Mouse (Mus musculus): ENCODE measurements around the gene Rbbp5.

Rbbp5 gene

DNA sequence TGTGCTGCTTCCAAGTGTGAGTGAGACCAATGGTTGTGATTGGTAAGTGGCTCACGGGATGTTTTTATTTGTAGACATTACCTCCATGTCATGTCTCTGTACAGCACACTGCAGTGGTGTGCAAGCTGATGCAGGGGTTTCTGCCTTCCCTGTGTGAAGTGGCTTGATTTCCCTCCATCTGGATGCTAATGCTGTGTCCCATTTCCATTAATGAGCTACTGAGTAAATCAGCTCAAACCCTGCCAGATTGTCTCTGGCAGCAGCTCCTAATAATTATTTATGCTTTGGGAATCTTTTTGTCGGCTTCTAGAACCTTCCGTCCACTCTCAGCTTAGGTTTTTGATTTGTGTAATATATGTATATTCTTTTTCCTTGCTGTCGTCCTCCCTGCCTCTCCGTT is 28.0 kb downstream of the Rbbp5 start:
- DNase-seq, result no peak

DNA sequence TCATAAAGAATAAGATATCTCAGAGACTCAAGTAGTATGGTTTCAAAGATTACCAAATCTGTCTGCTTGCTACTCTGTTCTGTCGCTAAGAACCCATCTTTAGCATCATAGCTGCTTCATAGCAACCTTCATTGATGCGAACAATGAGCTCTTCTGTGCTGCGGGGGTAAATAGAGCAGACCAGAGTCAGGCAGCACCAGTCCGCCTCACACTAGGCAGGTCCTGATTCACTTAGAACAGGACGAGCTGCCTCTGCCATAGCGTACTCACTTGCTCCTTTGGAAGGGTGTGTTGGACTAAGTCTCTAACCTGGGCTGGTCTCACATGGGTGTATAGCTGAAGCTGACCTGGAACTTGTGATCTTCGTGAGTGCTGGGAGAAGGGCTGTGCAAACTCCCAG is 28.9 kb downstream of the Rbbp5 start, which contains the start of gene Tmem81:
TSS of gene Tmem81 (plus strand) at position 173 of the 400 bp plus-strand sequence.
- DNase-seq, result no peak

DNA sequence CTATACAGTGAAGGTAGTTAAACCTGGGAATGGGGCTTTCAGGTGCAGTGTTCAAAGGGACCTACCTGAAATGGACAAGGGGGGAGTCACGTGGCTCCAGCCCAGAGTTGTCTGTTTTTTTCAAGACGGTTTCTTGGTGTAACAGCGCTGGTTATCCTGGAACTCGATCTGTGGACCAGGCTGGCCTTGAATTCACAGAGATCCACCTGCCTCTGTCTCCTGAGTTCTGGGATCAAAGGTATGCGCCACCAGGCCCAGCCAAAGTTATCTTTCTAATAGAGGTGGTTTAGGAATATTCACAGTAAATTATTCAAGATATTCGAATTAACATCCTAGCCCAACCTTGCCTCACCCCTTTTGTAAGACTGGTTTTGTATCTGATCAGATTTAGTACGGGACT is 29.5 kb downstream of the Rbbp5 start:
- no peak for DNase-seq

DNA sequence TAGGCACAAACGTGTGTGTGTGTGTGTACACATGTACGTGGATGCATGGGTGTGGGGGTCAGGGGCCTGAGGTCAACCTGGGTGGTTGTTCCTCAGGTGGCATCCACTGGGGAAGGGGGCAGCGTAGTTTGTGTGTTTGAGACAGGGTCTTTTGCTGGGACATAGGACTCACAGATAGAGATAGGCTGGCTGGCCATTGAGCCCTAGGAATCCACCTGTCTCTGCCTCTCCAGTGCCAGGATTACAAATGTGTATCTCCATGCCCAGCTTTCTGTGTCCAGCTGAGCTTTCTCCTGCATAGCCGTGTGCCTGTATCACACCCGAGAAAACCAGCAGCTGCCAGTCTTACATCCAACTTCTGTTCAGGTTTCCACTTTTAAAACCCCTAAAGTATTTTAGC is 32.6 kb downstream of the Rbbp5 start:
- DNase-seq, result no peak

DNA sequence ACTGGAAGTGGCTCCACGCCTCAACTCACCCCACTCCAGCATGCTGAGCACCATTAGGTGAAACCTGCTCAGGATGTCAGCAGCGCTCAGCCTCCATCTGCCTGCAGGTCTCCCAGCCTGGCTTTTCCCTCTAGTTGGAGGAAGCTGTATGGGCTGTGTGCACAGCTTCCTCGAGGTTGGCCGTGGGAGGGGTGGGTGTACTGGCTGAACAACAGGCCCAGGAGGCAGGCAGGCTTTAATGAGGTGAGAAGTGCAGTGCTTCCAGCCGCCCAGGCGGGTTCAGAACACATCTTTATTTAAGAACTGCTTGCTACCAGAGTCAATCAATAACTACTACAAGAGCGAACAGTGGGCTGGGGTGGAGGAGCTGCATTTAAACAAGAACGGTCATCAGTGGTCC is 34.4 kb downstream of the Rbbp5 start:
- DNase-seq, result no peak

DNA sequence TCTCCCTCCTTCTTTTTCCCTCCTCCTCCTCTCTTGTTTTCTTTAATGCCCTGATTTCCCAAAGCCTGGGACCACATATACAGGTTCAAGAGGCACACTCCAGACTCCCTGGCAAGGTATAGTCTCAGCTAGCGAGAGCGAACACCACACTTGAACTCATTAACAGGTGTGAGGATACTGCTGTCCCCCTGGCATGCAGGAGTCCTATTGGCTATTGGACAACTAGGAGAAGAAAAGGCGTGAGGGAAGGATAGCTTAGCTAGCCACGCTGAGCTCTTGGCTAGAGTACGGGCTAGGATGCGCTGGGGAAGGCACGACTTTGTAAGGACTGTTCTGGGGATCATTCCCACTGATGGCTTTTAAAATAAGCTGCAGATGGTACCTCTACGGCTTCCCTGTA is 34.9 kb downstream of the Rbbp5 start:
- DNase-seq, result no peak

DNA sequence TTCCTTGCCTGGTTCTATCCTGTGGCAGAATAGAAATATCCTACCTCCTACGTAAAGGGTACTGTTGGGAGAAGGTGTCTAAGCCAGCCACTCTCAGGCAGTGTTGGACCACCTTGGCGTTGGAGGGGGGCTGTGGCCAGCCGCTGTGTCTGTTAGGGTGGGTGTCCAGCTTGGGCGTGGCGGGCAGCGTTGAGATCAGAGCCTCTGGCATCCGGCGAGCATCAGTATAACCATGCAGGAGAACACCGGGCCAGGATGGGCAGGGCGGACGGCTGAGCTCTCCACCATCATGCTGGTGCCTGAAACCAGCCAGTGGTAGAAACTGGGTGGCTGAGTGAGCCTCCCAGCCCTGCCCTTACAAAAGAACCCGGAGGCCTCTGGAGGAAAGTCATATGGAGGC is 38.2 kb downstream of the Rbbp5 start:
- no peak for DNase-seq

DNA sequence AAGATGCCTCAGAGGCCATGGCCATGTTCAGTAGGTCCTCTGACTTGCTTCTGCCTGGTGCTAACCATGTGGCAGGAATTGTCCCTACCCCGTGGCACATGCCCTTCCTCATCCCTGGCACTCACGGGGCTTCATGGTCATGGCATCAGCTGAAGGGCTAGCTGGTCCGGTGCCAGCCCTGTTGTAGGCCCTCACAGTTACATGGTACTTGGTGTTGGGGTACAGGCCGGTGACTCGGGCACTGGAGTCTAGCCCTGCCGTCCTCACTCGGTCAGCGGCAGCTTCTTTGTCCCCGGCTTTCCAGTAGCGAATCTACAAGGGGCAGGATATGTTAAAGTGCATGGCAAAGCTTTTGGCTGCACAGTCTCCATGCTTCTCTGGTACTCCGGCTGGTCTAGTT is 39.6 kb downstream of the Rbbp5 start:
- no peak for DNase-seq

DNA sequence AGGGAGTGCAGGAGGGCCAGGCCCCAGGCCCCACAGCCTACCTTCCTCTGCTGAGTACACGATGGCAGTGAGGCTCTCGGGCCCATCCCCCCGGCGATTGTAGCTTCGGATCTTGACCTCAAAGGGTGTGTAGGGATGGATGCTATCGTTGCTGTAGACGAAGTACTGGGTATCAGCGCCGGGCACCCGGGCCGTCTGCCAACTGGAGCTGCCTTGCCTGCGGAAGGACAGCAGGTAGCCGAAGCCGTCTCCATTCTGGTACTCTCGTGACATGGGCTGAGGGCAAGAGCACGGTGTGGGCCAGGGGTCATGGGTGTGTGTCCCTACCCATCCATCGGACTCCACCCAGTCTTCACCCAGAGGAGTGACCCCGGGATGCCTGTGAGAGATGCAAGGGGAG is 41.5 kb downstream of the Rbbp5 start:
- no peak for DNase-seq

DNA sequence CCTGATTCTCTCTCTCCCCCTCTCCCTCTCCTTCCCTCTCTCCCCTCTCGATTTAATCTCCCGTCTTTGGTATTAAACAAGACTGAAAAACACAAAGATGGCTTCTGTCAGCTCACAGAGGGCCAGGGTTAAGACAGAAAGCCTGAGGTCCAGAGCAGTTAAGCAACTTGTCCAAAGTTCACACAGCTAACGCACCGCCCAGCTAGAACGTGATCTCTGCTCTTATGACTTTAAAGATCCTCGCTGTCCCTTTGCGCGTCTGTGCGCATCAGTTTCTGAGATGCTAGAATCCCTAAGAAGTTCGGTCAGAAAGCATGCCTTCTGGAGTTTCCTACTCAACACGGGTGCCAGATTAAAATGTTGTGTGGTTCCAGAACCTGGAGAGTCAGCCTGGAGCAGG is 42.6 kb downstream of the Rbbp5 start:
- DNase-seq, result no peak

DNA sequence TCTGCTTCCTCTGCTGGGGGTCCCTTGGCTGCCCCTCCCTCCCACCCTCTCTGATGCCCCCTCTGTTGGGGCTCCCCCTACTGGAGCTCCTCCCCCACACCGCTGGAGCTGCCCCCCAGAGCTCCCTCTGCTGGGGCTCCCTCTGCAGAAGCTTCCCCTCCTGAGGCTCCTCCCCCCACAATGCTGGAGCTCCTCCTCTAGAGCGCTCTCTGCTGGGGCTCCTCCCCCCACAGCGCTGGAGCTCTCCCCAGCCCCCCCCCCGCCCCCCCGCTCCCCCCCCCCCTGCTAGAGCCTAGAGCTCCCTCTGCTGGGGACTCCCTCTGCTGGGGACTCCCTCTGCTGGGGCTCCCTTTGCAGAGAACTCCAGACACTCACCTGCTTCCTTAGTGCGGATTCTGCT is 43.6 kb downstream of the Rbbp5 start:
- peak; percentile 74 for DNase-seq

DNA sequence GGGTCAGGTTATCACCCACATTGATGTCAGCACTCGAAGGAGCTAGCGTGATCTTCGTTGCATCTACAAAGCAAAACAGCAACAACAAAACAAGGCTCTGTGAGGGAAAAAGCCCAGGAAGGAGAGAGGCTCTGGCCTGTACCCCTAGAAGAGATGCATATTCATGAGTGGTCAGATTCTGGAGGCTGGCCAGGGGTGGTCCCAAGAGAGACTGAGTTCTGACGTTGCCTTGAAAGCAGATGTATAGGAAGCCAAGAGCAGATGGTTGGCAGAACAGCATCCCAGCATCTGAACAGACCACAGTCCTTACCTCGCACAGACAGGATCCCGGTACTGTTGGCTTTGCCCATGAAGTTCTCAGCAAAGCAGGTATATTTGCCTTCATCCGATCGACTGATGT is 45.9 kb downstream of the Rbbp5 start:
- no peak for DNase-seq

DNA sequence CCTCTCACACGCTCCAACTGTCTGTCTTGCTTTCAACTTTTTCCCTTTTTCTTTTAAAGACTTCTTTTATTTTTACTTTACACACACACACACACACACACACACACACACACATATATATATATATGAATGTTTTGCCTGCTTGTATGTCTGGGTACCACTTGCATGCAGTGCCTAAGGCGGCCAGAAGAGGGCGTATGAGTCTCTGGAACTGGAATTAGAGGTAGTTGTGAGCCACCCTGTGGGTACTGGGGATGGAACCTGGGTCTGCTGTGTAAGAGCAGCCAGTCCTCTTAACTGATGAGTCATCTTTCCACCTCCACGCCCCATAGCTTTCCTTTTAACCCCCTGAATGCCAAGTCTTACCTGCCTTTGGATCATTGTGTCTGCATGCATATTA is 46.8 kb downstream of the Rbbp5 start:
- DNase-seq, result peak; percentile 58

DNA sequence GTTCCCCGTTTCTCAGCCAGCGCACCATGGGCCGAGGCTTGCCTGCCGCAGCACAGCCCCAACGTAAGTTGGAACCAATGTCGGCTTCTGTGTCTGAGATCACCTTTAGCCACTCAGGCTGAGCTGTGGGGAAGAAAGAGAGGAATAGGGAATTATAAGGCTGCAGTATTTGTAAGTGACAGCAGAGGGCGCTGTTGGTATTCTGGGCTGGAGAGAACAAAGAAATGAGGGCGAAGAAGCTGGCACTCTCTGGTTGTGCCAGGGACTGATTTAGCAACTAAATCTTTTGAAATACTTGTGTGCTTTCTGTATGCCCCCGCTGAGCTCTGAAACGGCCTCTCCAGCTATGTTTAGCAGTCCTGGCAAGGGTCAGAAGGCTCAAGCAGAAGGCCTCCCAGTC is 48.7 kb downstream of the Rbbp5 start:
- peak; percentile 46 for DNase-seq

DNA sequence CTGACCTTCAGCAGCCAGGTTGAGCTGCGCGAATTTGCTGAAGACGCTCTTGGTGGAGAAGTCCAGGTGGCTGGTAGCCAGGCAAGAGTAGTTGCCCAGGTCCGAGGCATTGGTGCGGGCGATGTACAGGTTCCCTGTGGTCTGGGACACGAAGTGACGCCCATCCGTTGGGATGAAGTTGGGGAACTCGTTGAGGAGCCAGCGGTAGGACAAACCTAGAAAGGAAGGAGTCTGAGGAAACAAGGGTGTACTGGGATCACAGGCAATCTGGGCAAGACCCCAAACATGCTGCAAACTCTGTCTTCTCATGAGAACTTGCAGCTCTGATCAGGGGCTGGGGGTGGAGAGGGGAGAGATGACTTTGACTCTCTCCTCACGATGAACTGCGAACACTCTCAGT is 50.9 kb downstream of the Rbbp5 start:
- DNase-seq, result no peak

DNA sequence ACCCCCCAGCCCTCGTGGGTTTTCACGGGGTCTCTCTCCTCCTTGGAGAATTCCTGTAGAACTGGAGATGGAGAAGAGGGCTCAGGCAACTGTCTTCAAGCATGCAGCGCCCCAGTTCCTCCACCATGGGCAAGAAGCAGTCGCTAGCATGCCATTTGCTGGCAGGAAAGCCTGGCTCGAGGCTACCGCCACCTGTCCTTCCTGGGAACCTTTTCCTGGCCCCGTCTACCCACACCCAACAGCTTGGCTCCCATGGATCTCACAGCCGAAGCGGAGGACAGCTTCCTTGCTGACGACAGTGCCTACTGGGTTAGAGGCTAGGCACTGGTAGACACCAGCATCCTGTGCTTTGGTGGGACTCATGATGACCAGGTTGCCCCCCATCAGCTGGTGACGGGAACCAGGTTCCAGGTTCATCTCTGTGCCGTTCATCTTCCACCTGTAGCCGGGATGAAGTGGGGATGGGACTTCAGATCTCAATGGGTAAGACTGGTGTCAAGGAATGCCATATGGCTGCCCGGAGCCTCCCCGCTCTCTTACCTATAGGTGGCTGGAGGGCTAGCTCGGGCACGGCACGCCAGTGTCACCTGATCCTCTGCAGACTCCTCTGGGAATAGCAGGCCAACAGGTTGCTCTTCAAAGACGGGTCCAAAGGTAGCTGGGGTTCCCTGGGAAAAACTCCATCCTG is 51.6 kb downstream of the Rbbp5 start:
- no peak for DNase-seq

DNA sequence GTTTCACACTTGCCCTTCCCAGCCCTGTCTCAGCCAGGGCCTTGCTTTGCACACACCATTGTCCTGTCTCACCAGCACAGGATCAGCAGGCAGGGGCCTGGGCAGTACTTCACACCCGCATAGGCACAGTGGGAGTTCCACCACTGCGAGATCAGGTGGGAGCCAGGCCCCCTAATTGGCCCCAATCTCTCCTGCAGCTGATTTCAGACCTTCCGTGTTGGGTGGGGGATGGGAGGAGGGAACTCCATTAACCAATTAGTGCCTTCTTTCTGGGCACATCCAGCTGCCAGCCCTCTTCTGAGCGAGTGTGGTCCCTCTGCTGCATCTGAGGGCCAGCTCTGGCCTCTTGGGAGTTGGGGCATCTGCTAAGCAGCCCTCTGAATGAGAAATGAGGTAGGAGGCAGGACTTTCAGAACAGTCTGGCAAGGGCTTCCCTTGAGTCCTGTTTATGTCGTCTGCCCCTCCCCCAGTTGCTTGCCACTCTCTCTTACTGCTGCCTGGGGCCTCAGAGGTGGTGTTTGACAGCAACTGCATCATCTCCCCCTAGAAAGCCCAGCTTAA is 53.5 kb downstream of the Rbbp5 start:
- DNase-seq, result no peak

DNA sequence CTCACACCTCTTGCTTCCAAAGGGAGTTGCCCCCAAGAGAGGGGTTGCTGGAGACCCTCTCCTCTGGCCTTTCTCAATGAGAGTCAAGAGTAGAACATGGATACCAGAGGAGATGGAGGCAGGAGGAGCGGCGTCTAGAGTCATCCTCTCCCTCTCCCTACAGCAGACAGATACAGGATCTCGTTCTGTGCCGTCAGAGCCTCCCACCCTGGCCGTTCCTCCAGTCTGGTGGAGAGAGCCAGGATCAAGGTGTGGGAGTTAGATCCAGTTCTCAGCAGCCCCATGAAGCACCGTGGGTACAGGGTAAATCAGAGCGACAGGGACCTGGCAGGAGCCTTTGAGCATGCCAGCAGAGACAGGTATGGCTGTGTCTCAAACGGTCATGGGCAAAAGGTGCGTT is 55.4 kb downstream of the Rbbp5 start:
- no peak for DNase-seq

DNA sequence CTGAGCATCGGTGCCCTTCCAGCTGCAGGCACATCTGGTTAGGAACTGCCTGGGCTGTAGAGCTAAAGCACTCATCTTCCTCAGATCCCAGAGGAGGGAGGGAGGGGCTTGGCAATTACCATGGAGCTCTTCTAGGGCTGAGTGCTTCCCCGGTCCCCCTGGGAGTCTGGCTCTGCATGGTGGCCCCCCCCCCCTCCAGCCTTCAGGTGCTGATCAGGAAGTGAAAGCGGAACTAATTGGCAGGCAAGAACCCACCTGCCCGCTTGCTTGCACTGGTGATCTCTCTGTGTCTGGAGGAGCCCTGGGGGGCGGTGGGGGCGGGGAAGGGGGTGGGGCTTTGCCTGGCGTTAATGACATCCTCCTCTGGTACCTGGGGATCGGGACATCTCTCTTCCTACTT is 56.7 kb downstream of the Rbbp5 start:
- no peak for DNase-seq

DNA sequence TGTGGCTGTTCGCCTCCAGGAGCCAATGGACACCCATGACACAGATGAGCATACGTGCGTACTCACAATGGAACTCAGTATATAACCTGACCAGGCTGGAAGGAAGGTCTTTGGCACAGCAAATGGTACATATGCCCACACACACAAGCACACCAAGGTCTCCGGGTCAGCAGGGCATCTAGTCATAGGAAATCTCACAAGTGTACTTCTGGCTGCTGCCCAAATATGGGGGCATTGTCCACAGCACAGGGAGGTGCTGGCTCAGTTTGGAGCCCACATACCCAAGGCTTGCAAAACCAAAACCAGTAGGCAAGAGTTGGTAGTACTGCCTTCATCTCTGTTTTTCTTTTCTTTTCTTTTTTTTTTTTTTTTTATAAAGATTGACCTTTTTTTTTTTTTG is 58.4 kb downstream of the Rbbp5 start:
- no peak for DNase-seq

DNA sequence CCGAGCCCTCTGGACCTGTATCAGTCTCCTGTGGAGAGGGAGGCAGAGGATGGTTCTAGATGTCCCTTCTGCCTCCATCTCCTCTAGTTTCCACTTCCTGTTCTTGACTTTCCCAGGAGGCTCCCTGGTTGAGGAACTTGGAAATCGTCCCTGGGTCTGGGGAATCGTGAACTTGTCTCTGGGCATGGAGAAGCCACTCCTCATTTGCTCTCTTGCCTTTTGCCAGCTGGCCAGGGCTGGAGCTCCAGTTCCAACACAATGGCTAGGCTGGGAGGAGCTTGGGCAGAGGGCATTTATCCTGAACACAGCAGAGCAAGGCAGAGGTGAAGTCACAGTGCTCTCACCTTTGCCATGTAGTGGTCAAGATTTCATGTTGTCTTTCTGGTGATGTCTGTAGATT is 59.3 kb downstream of the Rbbp5 start:
- no peak for DNase-seq

DNA sequence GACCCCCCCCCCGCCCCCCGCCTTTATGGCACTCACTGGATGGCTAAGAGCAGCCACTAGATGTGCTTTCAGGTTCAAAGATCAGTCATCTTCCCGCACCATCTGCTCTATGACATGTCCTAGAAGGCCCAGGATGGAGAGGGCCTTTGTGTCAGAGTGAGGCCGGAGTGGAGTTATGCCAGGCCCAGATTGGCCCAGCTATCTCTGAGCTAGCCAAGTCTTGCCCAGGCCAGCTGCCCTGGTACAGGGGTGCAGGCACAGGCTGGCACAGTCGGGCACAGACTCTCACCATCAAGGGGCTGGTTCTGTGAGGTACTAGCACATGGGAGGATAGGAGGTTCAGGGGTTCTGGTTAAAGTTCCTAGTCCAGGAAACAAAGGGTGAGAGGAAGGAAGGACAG is 60.6 kb downstream of the Rbbp5 start:
- no peak for DNase-seq

DNA sequence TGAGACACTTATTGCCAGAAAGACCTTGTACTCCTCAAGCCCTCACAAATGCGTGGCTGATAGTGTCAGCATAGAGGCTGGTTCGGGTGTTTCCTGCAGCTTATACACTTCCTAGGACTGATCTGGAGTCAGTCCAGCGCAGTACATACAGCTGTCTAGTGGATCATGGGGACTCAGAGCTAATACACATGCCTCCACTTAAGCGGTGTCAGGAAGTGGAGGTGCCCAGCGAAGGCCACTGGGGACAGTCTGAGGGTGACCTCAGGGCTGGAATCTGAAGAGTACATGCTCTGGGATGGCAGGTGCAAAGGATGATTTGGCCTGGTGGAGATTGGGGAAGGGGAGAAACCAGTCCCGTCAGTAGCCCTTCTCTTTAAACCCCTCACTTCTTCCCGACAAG is 63.5 kb downstream of the Rbbp5 start:
- no peak for DNase-seq

DNA sequence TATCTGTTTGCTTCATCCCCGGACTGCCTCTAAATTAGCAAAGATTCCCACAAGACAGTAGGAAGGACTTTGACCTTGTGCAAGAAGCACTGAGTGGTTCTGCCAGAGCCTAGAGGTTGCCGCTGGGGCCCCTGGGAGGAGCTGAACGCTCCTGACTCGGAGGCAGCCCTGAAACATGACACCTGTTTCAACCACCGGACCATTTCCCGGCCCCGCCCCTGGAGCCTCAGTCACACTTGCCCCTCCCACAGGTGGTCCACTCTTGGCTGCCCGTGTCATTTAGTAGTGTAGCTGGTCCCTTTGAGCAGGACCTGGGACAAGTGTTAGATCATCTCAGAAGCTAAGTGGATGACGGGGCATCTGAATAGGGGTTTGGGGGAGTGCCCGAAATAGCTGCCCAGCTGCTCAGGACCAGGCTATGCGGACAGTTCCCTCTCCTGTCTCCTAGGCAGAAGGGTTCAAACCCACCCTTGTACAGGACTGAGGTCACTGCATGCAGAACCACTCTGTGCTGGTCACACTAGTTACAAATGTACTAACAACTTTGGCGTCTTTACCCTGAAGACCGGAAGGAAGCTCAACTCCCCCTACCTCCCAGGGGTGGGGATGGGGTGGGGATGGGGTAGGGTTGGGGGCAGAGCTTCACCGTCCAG is 64.1 kb downstream of the Rbbp5 start:
- peak; percentile 24 for DNase-seq
